Mouse (Mus musculus): ENCODE results near the gene Nox4. TPM values are rescaled to one million over a fixed set of nuclear protein-coding genes. Genes with fewer than 3 reads are reported as not detected.
A peak's percentile ranks its signal among the peaks of the same experiment; 100 is the strongest.
"Not testable (repeated sequence)": the region's sequence is repeated elsewhere in the genome, so short reads cannot be mapped to it uniquely, and the experiment has no call there.

Nox4 gene
- polyA plus RNA-seq, 1 experiment: 20.7 TPM

DNA sequence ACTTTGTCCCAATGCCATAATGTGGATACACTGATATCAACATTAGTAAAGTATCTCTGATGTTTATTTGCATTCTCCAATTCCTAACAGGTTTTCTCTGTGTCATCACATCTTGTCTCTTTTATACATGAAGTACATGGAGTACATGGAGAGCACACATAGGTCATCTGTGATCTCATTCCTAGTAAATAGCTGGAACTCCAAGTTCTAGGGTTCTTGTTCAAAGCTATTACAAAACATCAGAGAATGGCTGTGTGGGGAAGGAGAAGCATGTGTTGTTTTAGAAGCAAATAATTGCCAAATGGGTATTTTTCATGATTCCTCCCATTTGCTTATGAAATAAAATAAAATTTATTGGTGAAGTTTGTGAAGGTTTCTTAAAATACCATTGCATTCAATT is 121.9 kb downstream of the Nox4 start:
- Histone ChIP-seq H3K4me1 (ENCODE audit: control insufficient read depth, insufficient read depth, low read length) (no peaks in the 10 kb centered on the region), H3K4me3 (ENCODE audit: insufficient read depth, low read length) (no peak overlapping the region), H3K27ac (ENCODE audit: insufficient read depth, low read length) (no peak overlapping the region)
- TF ChIP-seq POLR2A (IDR thresholded peaks at IDR 0.05; ENCODE audit: low read depth, low read length) (no peak), CTCF (IDR thresholded peaks at IDR 0.05; ENCODE audit: borderline replicate concordance, insufficient read depth, low read length) (no peak)

DNA sequence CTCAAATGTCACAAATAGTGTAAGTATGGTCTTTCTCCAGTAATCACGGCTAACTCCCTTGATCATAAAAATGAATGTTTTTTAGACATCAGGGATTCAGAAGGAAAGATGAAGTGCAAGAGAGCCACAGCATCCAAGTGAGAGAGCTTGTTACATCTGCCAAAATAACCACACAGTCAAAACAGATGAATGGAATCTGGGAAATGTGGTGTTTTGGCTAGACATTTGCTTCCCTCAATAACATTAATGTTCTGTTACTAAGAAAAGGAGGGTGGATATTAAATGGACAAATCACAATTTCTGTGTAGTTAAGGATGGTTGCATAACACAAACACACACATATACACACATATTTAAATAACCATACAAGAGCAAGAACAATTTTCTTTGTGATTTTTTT is 123.2 kb downstream of the Nox4 start:
- Histone ChIP-seq H3K4me1 (ENCODE audit: control insufficient read depth, insufficient read depth, low read length) (no peaks in the 10 kb centered on the region), H3K27ac (ENCODE audit: insufficient read depth, low read length) (no peak overlapping the region), H3K4me3 (ENCODE audit: insufficient read depth, low read length) (no peak overlapping the region)
- TF ChIP-seq CTCF (IDR thresholded peaks at IDR 0.05; ENCODE audit: borderline replicate concordance, insufficient read depth, low read length) (no peak), POLR2A (IDR thresholded peaks at IDR 0.05; ENCODE audit: low read depth, low read length) (no peak)

DNA sequence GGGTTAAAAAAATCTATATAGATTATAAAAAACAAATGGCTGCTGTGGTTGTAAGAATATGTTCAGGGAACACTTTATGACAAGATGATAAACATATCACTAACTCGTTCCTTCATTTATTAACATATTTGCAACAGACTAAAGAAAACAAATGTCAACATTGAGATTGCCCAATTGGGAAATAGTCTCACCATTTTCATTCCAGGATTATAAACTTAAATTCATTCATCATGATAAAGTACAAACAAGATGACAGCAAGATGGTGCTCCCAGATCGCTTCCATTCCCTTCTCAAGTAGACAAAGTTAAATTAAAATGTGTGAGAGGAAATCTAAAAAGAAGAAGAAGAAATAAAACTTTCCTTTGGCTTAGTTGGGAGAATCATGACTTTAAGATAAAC is 124.9 kb downstream of the Nox4 start:
- no peak overlapping the region for H3K4me3 ChIP-seq (ENCODE audit: insufficient read depth, low read length)
- no peak overlapping the region for H3K27ac ChIP-seq (ENCODE audit: insufficient read depth, low read length)
- no peak for TF ChIP-seq CTCF (IDR thresholded peaks at IDR 0.05; ENCODE audit: borderline replicate concordance, insufficient read depth, low read length)
- TF ChIP-seq POLR2A (IDR thresholded peaks at IDR 0.05; ENCODE audit: low read depth, low read length): no peak
- no peaks in the 10 kb centered on the region for H3K4me1 ChIP-seq (ENCODE audit: control insufficient read depth, insufficient read depth, low read length)

DNA sequence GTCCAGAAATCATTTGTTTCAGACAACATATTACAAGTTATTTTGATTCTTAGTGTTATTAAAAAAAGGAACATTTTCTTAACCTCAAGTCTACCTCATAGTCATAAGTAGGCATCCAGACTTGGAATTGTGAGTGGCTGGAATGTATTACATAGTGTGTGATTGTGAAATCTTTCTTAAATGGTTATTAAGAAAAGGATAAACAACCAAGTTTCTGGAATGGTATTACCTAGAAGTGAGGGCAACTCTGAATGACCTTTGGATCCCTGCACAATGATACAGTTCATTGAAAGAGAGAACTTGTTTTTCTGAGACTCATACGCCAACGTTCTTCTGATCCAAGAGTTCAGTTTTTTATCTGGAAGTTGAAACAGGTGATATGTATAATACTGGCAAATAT is 125.4 kb downstream of the Nox4 start:
- H3K4me1 ChIP-seq (ENCODE audit: control insufficient read depth, insufficient read depth, low read length): no peaks in the 10 kb centered on the region
- no peak overlapping the region for H3K27ac ChIP-seq (ENCODE audit: insufficient read depth, low read length)
- no peak for TF ChIP-seq CTCF (IDR thresholded peaks at IDR 0.05; ENCODE audit: borderline replicate concordance, insufficient read depth, low read length)
- TF ChIP-seq POLR2A (IDR thresholded peaks at IDR 0.05; ENCODE audit: low read depth, low read length): no peak
- no peak overlapping the region for H3K4me3 ChIP-seq (ENCODE audit: insufficient read depth, low read length)

DNA sequence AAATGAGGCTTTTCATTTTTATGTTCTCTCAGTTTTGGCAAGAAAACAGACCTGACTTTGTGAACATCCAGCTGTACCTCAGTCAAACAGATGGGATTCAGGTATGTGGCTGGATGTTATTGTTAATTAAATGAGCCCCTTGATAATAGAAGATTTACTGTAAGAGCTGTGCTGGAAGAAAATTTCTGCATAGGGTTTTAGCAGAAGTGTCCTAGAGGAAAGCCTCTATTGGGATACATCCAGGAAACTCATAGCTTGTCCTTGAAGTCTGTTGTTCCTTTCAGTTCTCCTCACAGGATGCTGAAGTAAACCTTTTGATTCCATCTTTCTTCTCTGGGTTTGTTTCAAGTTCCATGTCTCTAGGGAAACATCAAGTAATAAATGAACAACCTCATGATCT is 128.4 kb downstream of the Nox4 start:
- H3K4me3 ChIP-seq (ENCODE audit: insufficient read depth, low read length): no peak overlapping the region
- TF ChIP-seq CTCF (IDR thresholded peaks at IDR 0.05; ENCODE audit: borderline replicate concordance, insufficient read depth, low read length) (no peak), POLR2A (IDR thresholded peaks at IDR 0.05; ENCODE audit: low read depth, low read length) (no peak)
- H3K4me1 ChIP-seq (ENCODE audit: control insufficient read depth, insufficient read depth, low read length): no peaks in the 10 kb centered on the region
- H3K27ac ChIP-seq (ENCODE audit: insufficient read depth, low read length): no peak overlapping the region

DNA sequence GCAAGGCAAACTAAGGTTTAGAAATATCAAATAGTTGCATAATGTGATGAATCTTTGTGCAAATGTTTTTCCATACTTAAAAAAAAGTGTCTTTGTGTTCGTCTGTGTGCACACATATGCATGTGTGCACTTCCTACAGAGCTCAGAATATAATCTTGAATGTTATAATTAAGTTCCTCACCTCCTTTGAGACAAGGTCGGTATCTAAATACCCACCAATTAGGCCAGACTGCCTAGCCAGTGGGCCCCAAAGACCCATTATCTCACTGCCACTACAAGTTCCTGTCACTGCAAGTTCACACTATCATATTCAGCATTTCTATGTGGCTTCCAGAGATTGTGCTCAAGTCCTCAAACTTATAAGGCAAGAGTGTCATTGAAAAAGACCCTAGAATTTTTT is 129.0 kb downstream of the Nox4 start:
- Histone ChIP-seq H3K27ac (ENCODE audit: insufficient read depth, low read length) (no peak overlapping the region), H3K4me1 (ENCODE audit: control insufficient read depth, insufficient read depth, low read length) (no peaks in the 10 kb centered on the region), H3K4me3 (ENCODE audit: insufficient read depth, low read length) (no peak overlapping the region)
- TF ChIP-seq CTCF (IDR thresholded peaks at IDR 0.05; ENCODE audit: borderline replicate concordance, insufficient read depth, low read length) (no peak), POLR2A (IDR thresholded peaks at IDR 0.05; ENCODE audit: low read depth, low read length) (no peak)

DNA sequence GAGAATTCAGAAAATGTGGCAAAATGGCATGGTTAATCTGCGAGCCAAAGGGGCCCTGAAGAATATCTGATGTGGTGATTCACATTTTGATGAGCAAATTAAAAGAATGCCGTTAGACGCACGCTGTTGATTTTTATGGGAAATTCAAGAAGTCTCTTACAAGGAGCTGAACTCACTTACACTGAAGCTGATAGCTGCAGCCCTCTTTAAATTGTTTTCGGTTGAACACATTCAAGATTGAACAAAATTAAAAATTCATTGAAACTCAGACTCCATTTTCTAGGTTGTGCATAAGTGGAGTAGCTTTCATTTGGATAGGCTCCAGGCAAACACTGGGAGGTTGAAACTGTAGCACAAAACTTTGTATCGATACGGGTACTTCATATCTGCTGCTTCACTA is 151.1 kb downstream of the Nox4 start:
- TF ChIP-seq CTCF (IDR thresholded peaks at IDR 0.05; ENCODE audit: borderline replicate concordance, insufficient read depth, low read length) (no peak), POLR2A (IDR thresholded peaks at IDR 0.05; ENCODE audit: low read depth, low read length) (no peak)

DNA sequence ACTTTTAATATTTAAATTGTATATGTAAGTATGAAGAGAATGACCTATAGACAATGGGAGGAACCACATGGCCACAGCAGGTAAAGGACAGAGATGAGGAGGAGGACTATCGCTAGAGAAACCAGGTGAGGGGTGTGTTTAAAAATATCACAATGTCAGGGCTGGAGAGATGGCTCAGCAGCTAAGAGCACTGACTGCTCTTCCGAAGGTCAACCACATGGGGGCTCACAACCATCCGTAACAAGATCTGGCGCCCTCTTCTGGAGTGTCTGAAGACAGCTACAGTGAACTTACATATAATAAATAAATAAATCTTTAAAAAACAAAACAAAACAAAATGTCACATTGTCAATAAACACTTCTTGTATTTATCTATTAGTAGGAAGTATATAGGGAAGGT is 165.5 kb downstream of the Nox4 start:
- not testable (repeated sequence) for H3K4me3 ChIP-seq (ENCODE audit: insufficient read depth, low read length); H3K4me1 ChIP-seq (ENCODE audit: control insufficient read depth, insufficient read depth, low read length); H3K27ac ChIP-seq (ENCODE audit: insufficient read depth, low read length)
- peak; percentile 30; the same call in 1 of the 2 replicates for TF ChIP-seq CTCF (IDR thresholded peaks at IDR 0.05; ENCODE audit: borderline replicate concordance, insufficient read depth, low read length)

More for the DNA sequence above, 151.1 kb downstream of the Nox4 start:
- Histone ChIP-seq H3K27ac (ENCODE audit: insufficient read depth, low read length) (no peak overlapping the region), H3K4me1 (ENCODE audit: control insufficient read depth, insufficient read depth, low read length) (no peaks in the 10 kb centered on the region), H3K4me3 (ENCODE audit: insufficient read depth, low read length) (no peak overlapping the region)

DNA sequence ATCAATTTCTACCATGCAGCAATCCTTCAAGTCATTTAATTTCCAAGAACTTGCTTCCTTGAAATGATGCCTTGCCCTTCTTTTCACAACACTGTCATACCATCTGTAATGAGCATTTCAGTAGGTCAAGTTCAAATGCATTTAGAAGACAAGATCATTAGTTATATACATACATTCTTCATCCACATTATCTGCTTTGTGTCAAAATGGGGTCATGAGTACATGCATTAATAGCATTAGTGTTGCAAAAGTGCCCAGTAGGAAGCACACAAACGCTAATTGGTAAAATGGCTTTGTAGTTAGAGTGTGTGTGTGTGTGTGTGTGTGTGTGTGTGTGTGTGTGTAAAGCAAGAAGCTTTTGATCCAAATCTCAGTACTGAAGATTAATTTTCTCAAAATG is 167.4 kb downstream of the Nox4 start:
- H3K4me3 ChIP-seq (ENCODE audit: insufficient read depth, low read length): no peak overlapping the region
- H3K27ac ChIP-seq (ENCODE audit: insufficient read depth, low read length): no peak overlapping the region
- H3K4me1 ChIP-seq (ENCODE audit: control insufficient read depth, insufficient read depth, low read length): no peaks in the 10 kb centered on the region
- TF ChIP-seq POLR2A (IDR thresholded peaks at IDR 0.05; ENCODE audit: low read depth, low read length): no peak
- no peak for TF ChIP-seq CTCF (IDR thresholded peaks at IDR 0.05; ENCODE audit: borderline replicate concordance, insufficient read depth, low read length)

Other genes starting within 250 kb of the Nox4 start
- not detected in 2 replicates for gene Vmn2r79, start 250.0 kb upstream of the Nox4 start, polyA plus RNA-seq (2011; ENCODE audit: insufficient read length, low read depth, missing spikeins)
- not detected in 2 replicates for gene Tyr, start 247.4 kb downstream of the Nox4 start, polyA plus RNA-seq (2011; ENCODE audit: insufficient read length, low read depth, missing spikeins)